Mouse (Mus musculus) kidney, adult 2 months (tissue): Measurements from ENCODE around the gene Arel1. TPM values are rescaled to one million over a fixed set of nuclear protein-coding genes. Genes with fewer than 3 reads are reported as not detected.

ENCODE experiments used
- DNase-seq: peaks from one replicate; pipeline ENCODE4 v3.0.0; 2021
- H3K27ac ChIP-seq: fragments of 200-500 bp; 2 replicates; pipeline ENCODE4 v1.5.1; 2012; ENCODE audit warnings: low read depth, low read length, control low read depth, inconsistent platforms; ENCODE audit not compliant: insufficient read depth
- H3K27me3 ChIP-seq: fragments of 200-500 bp; replicated peaks from 2 replicates; pipeline ENCODE4 v1.6.1; 2012; ENCODE audit warnings: mild to moderate bottlenecking, moderate library complexity, low read length, inconsistent platforms; ENCODE audit not compliant: control insufficient read depth, insufficient read depth
- H3K36me3 ChIP-seq: fragments of 200-500 bp; 2 replicates; pipeline ENCODE4 v1.6.1; 2012; ENCODE audit warnings: mild to moderate bottlenecking, moderate library complexity, low read length, inconsistent platforms; ENCODE audit not compliant: control insufficient read depth, insufficient read depth
- H3K4me1 ChIP-seq: fragments of 200-500 bp; 2 replicates; pipeline ENCODE4 v1.6.1; 2011; ENCODE audit warnings: low read length; ENCODE audit not compliant: control insufficient read depth, insufficient read depth
- H3K4me3 ChIP-seq: fragments of 200-500 bp; 2 replicates; pipeline ENCODE4 v1.5.1; 2011; ENCODE audit warnings: mild to moderate bottlenecking, low read depth, low read length, control low read depth; ENCODE audit not compliant: insufficient read depth
- CTCF ChIP-seq: fragments of 200-500 bp; conservative IDR thresholded peaks from 2 replicates; pipeline ENCODE4 v1.5.1; 2011; ENCODE audit warnings: low read depth, mild to moderate bottlenecking, control low read depth, low read length, moderate library complexity, mixed read lengths; ENCODE audit not compliant: insufficient read depth, insufficient read length
- POLR2A ChIP-seq: fragments of 200-500 bp; IDR thresholded peaks from one replicate; pipeline ENCODE4 v1.6.1; 2011; ENCODE audit warnings: low read depth, low read length, control low read depth
- WGBS: fragments of 180-500 bp; shearing (Covaris S2); methylation state at CpG from one replicate; pipeline ENCODE4 v1.1.7; 2018; 5-methylcytosine and 5-hydroxymethylcytosine counted together
- polyA plus RNA-seq: library from polyadenylated mRNA; depleted of rRNA; stranded (reverse); fragments of >200 nt; gene quantifications from 2 replicates; pipeline ENCODE4 v1.2.3, GENCODE M21; 2012; rRNA removed

The Arel1 gene
- 20.7 and 23.3 TPM in 2 replicates for polyA plus RNA-seq

DNA sequence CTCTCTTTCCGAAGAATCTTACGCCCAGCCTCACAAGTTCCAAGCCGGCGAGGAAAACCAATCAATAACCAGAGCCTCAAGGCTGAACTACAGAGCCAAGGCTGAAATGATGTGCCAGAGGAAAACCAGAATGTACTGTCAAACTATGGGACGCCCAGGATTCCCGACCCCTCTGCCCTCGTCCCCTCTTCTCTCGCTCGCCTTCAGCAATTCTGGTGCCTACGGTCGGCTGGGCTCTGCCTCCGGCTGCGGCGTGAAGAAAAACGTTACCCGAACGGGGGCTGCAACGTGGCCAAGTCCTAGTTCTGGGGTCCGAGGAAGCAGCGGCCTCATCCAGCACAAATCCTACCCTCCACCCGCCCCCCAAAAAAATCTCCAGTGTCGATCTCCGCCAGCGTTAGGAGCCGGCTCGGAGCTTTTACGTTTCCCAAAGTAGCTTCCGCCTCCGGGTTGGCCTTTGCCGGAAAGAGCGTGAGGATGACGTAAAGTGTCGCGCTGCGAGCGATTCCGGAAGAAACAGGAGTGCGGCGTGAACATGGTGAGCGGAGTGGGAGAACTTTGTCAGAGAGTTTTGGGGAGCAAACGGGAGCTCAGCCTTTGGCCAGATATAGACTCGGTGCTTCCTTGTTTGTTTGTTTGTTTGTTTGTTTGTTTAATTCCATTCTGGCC lies at the start of gene Arel1, which contains the start of gene Fcf1:
Gene Arel1, minus strand, starts transcription at position 473 of the 669 bp plus-strand sequence.
Gene Fcf1, plus strand, starts transcription at position 470 of the 669 bp plus-strand sequence.
- no peaks in the 10 kb centered on the region for H3K27me3 ChIP-seq
- H3K4me1 ChIP-seq, result peaks cover 9% of the 10 kb centered on the region
- peak within 1 kb of the TSS; percentile 34; the same call in 1 of the 2 replicates for H3K27ac ChIP-seq
- H3K36me3 ChIP-seq, result peaks cover 2% of the 10 kb centered on the region
- peak; percentile 94 for DNase-seq
- H3K4me3 ChIP-seq, result peak within 1 kb of the TSS; percentile 85
- no peak for TF ChIP-seq CTCF
- no peak for TF ChIP-seq POLR2A
- WGBS, result under 1% methylated on average over 42 of the region's 42 CpGs

DNA sequence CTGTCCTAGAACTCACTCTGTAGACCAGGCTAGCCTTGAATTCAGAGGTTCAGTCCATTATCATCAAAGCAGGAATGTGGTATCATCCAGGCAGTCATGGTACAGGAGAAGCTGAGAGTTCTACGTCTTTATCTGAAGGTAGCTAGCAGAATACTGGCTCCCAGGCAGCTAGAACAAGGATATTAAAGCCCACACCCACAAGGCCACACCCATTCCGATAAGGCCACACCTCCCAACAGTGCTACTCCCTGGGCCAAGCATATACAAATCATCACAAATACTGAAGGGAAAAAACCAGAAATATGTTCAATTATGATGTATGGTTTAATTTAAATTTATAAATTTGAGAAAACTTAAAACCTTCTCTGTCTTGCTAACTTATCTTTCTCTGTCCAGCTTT lies 41.5 kb upstream of the Arel1 start:
- Histone ChIP-seq H3K4me3 (no peak overlapping the region), H3K27me3 (no peaks in the 10 kb centered on the region), H3K27ac (no peak overlapping the region), H3K4me1 (peaks cover 7% of the 10 kb centered on the region), H3K36me3 (no peaks in the 10 kb centered on the region; the same call in none of the 2 replicates)
- 94% methylated on average over 2 of the region's 2 CpGs for WGBS
- TF ChIP-seq POLR2A, result no peak
- no peak for TF ChIP-seq CTCF
- no peak for DNase-seq

DNA sequence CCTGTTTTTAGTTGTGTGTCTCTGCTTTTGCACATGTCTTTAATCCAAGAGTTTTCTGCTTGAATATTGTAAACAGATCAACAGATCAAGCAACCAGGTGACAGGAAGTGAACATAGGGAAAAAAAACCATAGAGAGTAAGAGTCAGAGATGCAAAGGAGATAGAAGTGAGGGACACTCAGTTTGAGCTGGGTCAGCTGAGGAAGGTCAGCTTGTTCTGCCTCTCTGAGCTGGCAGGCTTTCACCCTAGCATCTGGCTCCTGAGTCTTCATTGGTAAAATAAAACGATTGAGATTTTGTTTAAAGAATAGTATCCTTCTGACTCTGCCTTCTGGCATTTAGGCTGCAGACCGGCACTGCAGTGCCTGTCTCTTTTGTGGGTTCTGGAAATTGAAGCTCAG lies 39.8 kb upstream of the Arel1 start:
- Histone ChIP-seq H3K4me1 (peaks cover 9% of the 10 kb centered on the region), H3K36me3 (no peaks in the 10 kb centered on the region; the same call in none of the 2 replicates), H3K4me3 (no peak overlapping the region), H3K27me3 (no peaks in the 10 kb centered on the region), H3K27ac (no peak overlapping the region)
- WGBS, result 67% methylated on average over 2 of the region's 2 CpGs
- TF ChIP-seq POLR2A, result no peak
- no peak for TF ChIP-seq CTCF
- no peak for DNase-seq

DNA sequence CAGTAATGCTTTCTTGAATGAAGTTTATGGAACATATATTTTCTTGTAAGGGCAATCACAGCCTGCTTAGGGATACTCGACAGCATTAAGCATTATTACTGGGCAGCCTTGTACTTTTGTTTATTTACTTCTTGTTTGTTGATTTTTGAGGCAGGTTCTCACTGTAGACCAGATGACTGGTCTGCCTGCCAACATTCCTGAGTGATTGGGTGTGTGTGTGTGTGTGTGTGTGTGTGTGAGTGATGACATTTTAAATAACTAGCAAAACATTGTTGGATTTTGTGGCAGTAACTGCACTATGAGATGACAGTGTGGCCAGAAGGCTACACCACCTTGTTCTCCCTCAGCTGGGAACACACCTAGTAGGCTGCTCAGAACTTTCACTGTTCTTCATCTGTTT lies 39.1 kb upstream of the Arel1 start:
- TF ChIP-seq POLR2A, result no peak
- no peak for TF ChIP-seq CTCF
- Histone ChIP-seq H3K4me3 (no peak overlapping the region), H3K27me3 (no peaks in the 10 kb centered on the region), H3K4me1 (peaks cover 9% of the 10 kb centered on the region), H3K36me3 (no peaks in the 10 kb centered on the region; the same call in none of the 2 replicates), H3K27ac (no peak overlapping the region)
- 48% methylated on average over 1 of the region's 1 CpGs for WGBS
- DNase-seq, result no peak

DNA sequence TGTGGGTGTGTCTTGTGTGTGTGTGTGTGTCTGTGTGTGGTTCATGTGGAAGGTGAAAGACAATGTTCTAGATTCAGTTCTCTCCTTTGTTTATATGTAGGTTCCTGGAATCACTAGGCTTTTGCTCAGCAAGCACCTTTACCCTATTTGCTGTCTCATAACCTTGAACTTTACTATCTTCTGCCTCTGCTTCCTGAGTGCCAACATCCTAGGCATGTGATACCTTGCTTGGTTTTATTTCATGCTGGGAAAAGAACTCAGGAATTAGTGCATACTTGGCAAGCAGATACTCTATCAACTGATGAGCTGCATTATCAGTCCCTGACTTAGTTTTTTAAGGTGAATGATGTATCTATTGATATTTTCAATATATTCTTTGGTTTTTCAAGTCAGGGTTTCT lies 36.3 kb upstream of the Arel1 start:
- peak; percentile 28 for DNase-seq
- TF ChIP-seq CTCF (no peak), POLR2A (no peak)
- Histone ChIP-seq H3K36me3 (no peaks in the 10 kb centered on the region), H3K27me3 (no peaks in the 10 kb centered on the region), H3K4me1 (peaks cover 6% of the 10 kb centered on the region; the same call in 1 of the 2 replicates), H3K27ac (no peak overlapping the region), H3K4me3 (no peak overlapping the region)

DNA sequence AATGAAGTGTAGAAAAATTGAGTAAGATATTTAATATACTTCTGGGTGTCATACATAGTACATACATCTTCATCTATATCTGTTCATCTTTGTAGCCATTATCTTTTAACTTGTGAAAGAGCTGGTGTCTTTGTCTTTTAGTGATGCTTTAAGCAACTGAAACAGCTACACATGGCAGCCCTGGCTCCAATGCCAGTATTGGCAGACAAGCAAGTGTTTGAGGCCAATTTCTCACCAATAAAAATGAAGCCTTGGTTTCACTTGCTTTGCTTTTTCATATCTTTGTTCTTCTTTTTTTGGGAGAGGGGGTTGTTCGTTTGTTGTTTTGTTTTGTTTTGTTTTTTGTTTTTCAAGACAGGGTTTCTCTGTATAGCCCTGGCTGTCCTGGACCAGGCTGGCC lies 35.5 kb upstream of the Arel1 start:
- no peak for DNase-seq
- H3K4me1 ChIP-seq, result peaks cover 6% of the 10 kb centered on the region; the same call in 1 of the 2 replicates
- no peaks in the 10 kb centered on the region for H3K36me3 ChIP-seq
- TF ChIP-seq CTCF (no peak), POLR2A (no peak)
- H3K4me3 ChIP-seq, result no peak overlapping the region
- H3K27me3 ChIP-seq, result no peaks in the 10 kb centered on the region
- 92% methylated on average over 1 of the region's 1 CpGs for WGBS
- H3K27ac ChIP-seq, result no peak overlapping the region

DNA sequence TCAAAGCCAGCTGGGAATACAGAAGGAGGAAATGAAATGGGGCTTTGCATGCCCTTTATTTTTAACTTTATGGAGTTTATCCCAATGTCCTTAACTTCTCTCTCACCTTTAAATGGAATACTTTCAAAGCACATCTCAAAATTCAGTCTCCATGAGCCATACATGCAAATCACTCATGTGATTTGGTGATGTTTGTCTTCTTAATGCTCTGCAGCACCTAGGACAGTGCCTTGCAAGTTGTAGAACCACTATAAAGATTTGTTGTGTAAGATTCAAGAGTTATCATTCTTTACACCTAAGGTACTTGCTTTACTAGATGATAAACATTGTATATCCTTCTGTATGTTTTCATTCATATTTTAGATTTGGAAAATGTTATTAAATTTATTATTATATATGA lies 28.4 kb upstream of the Arel1 start:
- Histone ChIP-seq H3K27me3 (no peaks in the 10 kb centered on the region), H3K36me3 (no peaks in the 10 kb centered on the region), H3K27ac (no peak overlapping the region), H3K4me1 (peaks cover 12% of the 10 kb centered on the region), H3K4me3 (no peak overlapping the region)
- no peak for DNase-seq
- no peak for TF ChIP-seq CTCF
- TF ChIP-seq POLR2A, result no peak
